Mouse (Mus musculus) midbrain, embryonic 11.5 days (tissue): ENCODE results near the gene Zbtb49. TPM values are rescaled to one million over a fixed set of nuclear protein-coding genes. Genes with fewer than 3 reads are reported as not detected.

ENCODE experiments used
- ATAC-seq: fragments of 200-750 bp; cut with Nextera tagmentation; 2 replicates; pipeline ENCODE4 v1.8.0; 2017; ENCODE audit warnings: moderate TSS enrichment, moderate library complexity; ENCODE audit not compliant: low FRiP score
- DNase-seq: peaks from one replicate; pipeline ENCODE4 v3.0.0; 2015; ENCODE audit warnings: low spot score; ENCODE audit errors: missing footprints
- H3K27ac ChIP-seq: fragments of 300-500 bp; sonication (generic); 2 replicates; pipeline ENCODE4 v1.5.1; 2014; ENCODE audit warnings: low read depth, low read length
- H3K27me3 ChIP-seq: fragments of 300-500 bp; sonication (generic); 2 replicates; pipeline ENCODE4 v1.6.1; 2014; ENCODE audit warnings: mild to moderate bottlenecking, low read length, moderate library complexity, mixed read lengths; ENCODE audit not compliant: control insufficient read depth, insufficient read depth
- H3K36me3 ChIP-seq: fragments of 300-500 bp; sonication (generic); 2 replicates; pipeline ENCODE4 v1.6.1; 2014; ENCODE audit warnings: mild to moderate bottlenecking, low read length, moderate library complexity, mixed read lengths; ENCODE audit not compliant: control insufficient read depth, insufficient read depth
- H3K4me1 ChIP-seq: fragments of 300-500 bp; sonication (generic); 2 replicates; pipeline ENCODE4 v1.6.1; 2014; ENCODE audit warnings: low read length; ENCODE audit not compliant: control insufficient read depth, insufficient read depth
- H3K4me2 ChIP-seq: fragments of 300-500 bp; sonication (generic); 2 replicates; pipeline ENCODE4 v1.6.1; 2014; ENCODE audit warnings: mild to moderate bottlenecking, moderate library complexity
- H3K4me3 ChIP-seq: fragments of 300-500 bp; sonication (generic); 2 replicates; pipeline ENCODE4 v1.5.1; 2014; ENCODE audit warnings: low read depth, low read length
- H3K9ac ChIP-seq: fragments of 300-500 bp; sonication (generic); 2 replicates; pipeline ENCODE4 v1.6.1; 2014; ENCODE audit warnings: low read length
- H3K9me3 ChIP-seq: fragments of 300-500 bp; sonication (generic); 2 replicates; pipeline ENCODE4 v1.6.1; 2016; ENCODE audit warnings: low read length; ENCODE audit not compliant: control insufficient read depth
- WGBS: fragments of 180-500 bp; shearing (Covaris S2); extraction: QIAGEN DNeasy Blood & Tissue Kit; methylation state at CpG from one replicate; pipeline ENCODE4 v1.1.7; 2014; 5-methylcytosine and 5-hydroxymethylcytosine counted together
- polyA plus RNA-seq: library from polyadenylated mRNA; unstranded; fragments of >200 nt; fragmentation: Nextera tagmentation; extraction: Ambion mirVana; gene quantifications from 2 replicates; pipeline ENCODE4 v1.2.1, GENCODE M21; 2014

Gene Zbtb49
- polyA plus RNA-seq, 1 experiment from 2014 or later, result 17.8 TPM

DNA sequence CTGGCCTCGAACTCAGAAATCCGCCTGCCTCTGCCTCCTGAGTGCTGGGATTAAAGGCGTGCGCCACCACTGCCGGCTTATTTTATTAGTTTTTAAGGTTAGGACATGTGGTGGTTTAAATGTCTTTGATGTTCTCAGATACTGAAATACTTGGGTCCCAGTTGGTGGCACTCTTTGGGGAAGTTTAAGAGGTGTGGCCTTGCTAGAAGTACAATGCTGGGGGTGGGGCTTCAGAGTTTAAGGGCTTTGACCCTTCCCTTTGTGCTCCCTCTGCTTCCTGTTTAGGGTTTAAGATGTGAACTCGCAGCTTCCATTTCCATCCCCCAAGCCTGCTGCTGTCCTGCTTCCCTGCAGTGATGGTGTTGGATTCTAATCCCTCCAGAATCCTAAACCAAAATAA is 21.7 kb upstream of the Zbtb49 start:
- Histone ChIP-seq H3K27me3 (peaks cover 9% of the 10 kb centered on the region), H3K9me3 (no peaks in the 10 kb centered on the region), H3K4me2 (no peak overlapping the region), H3K9ac (no peak overlapping the region), H3K27ac (no peak overlapping the region), H3K36me3 (no peaks in the 10 kb centered on the region), H3K4me1 (peaks cover 4% of the 10 kb centered on the region), H3K4me3 (no peak overlapping the region)
- ATAC-seq (no peak), DNase-seq (no peak)
- WGBS, result 77% methylated on average over 6 of the region's 6 CpGs

DNA sequence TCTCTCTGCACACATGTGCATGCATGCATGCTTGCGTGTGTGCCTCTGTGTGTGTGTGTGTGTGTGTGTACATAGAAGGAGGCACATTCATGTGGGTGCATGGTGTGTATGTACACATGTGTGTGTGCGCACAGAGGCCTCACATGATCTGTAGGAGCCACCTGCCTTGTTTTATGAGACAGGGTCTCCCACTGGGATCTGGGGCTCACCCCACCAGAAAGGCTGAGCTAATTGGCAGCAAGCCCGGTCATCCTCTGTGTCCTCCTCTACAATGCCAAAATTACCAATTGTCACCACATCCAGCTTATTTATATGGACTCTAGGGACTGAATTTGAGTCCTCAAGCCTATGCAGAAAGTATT is 21.2 kb upstream of the Zbtb49 start:
- Histone ChIP-seq H3K27me3 (peaks cover 9% of the 10 kb centered on the region), H3K4me3 (no peak overlapping the region), H3K9ac (no peak overlapping the region), H3K36me3 (no peaks in the 10 kb centered on the region), H3K9me3 (no peaks in the 10 kb centered on the region), H3K4me2 (no peak overlapping the region), H3K4me1 (peaks cover 4% of the 10 kb centered on the region), H3K27ac (no peak overlapping the region)
- ATAC-seq (no peak; the same call in 1 of the 2 replicates), DNase-seq (no peak)
- WGBS, result 80% methylated on average over 3 of the region's 3 CpGs

DNA sequence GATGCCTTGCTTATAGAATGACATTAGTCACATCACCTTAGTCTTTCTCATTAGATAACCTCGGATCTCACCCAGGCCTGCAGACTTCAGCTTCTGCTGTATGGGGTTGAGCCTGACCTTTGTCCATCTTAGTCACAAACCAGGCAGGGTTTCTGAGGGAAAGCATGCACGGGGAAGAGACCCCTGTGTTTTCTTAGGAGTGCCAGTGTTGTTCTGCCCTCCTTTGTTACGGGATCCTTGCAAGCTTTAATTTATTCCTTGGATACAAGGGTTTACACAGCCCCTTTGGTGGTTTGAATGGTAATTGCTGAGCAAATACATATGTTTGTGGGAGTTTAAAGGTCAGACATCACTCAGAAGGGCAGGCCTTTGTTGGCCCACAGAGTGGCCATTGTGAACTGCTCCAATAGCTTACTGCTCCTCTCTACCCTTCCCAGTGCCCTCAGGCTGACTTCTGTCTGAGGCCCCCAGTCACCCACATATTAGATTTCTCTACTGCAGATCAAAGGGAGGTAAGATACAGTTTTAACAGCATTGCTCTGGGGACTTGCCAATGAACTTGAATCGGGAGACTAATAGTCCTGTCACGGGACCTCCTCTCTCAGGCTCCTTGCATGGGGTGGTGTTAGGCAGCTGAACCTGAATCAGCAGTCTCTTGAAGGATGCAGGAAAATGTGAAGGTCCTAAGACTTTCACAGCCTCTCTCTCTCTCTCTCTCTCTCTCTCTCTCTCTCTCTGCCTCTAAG is 20.6 kb upstream of the Zbtb49 start:
- peaks cover 7% of the 10 kb centered on the region for H3K27me3 ChIP-seq
- DNase-seq (peak; percentile 87), ATAC-seq (peak; percentile 86)
- H3K36me3 ChIP-seq, result no peaks in the 10 kb centered on the region; the same call in 1 of the 2 replicates
- no peak overlapping the region for H3K4me2 ChIP-seq
- no peak overlapping the region for H3K4me3 ChIP-seq
- H3K27ac ChIP-seq, result no peak overlapping the region
- H3K4me1 ChIP-seq, result peaks cover 4% of the 10 kb centered on the region
- WGBS, result 43% methylated on average over 5 of the region's 5 CpGs
- H3K9me3 ChIP-seq, result no peaks in the 10 kb centered on the region
- no peak overlapping the region for H3K9ac ChIP-seq

DNA sequence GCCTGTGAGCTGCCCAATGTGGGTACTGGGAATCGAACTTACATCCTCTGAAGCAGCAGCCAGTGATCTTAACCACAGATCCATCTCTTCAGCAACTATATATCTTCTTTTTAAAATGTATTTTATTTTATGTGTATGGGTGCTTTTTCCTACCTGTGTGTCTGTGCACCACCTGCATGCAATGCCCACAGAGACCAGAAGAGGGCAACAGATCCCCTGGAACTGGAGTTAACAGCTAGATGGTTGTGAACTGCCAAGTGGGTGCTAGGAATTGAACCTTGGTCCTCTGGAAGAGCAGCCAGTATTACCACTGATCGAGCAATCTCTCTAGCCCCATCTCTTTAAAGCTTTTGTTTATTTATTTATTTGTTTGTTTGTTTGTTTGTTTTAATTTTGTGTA is 16.4 kb upstream of the Zbtb49 start:
- whole genome bisulfite sequencing, result 86% methylated on average over 2 of the region's 2 CpGs
- no peak overlapping the region for H3K4me2 ChIP-seq
- peaks cover 4% of the 10 kb centered on the region for H3K4me1 ChIP-seq
- no peaks in the 10 kb centered on the region; the same call in 1 of the 2 replicates for H3K36me3 ChIP-seq
- H3K27ac ChIP-seq, result no peak overlapping the region
- H3K4me3 ChIP-seq, result no peak overlapping the region
- ATAC-seq, result no peak
- DNase-seq, result no peak
- H3K9me3 ChIP-seq, result no peaks in the 10 kb centered on the region
- H3K27me3 ChIP-seq, result peaks cover 7% of the 10 kb centered on the region
- no peak overlapping the region for H3K9ac ChIP-seq

DNA sequence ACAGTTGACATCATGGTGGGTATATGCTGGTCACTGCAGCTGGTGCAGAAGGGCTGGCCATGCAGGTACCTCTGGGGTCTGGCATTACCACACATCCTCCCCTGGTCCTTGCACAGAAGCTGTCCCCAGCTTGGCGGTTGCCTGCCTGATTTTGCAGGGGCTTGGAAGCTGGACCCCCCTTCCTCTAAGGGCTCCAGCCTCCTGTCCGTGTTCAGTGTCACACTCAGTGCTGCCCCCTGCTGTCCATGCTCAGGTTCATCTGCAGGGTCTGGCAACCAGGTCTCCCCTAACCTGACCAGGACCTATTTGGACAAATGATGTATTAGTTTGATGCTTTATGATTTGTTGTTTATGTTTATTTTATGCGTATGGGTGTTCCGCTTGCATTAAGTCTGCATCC is 15.2 kb upstream of the Zbtb49 start:
- no peaks in the 10 kb centered on the region for H3K4me1 ChIP-seq
- H3K27ac ChIP-seq, result no peak overlapping the region
- WGBS, result 68% methylated on average over 4 of the region's 4 CpGs
- H3K4me2 ChIP-seq, result no peak overlapping the region
- H3K27me3 ChIP-seq, result peaks cover 7% of the 10 kb centered on the region
- H3K9ac ChIP-seq, result no peak overlapping the region
- no peaks in the 10 kb centered on the region for H3K9me3 ChIP-seq
- DNase-seq (peak; percentile 91), ATAC-seq (peak; percentile 62; the same call in 1 of the 2 replicates)
- H3K36me3 ChIP-seq, result peaks cover 3% of the 10 kb centered on the region; the same call in 1 of the 2 replicates
- no peak overlapping the region for H3K4me3 ChIP-seq

DNA sequence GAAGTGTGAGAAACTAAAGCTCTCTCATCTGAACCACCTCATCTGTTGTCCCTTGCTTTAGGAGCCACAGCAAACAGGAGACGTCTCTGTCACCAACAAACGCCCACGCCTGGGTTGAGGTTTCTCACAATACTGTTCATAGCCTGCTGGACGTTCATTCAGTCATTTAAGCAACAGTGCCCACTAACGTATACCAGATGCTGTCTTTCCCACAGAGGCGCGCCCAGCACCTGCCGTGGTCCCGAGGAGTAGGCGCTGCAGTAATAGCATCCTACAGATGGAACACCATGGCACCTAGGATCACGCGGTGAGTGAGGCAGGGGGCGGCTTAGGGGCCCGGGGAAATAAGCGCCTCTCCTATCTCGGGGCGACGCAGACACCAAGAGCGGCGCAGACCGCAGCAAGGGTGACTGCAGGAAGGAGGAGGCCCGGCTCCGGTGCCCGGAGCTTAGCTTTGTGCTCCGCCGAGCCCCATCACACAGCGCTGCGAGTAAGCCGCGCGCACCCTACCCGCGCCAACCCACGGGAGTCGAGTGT is 418 bp downstream of the Zbtb49 start:
- Histone ChIP-seq H3K36me3 (0 out of 2 replicates have a peak, but pooled peaks cover 11% of the 10 kb centered on the region), H3K4me1 (peaks cover 13% of the 10 kb centered on the region), H3K9me3 (no peaks in the 10 kb centered on the region), H3K4me3 (peak overlapping the region; percentile 77), H3K27me3 (no peaks in the 10 kb centered on the region), H3K4me2 (peak overlapping the region; percentile 71), H3K27ac (no peak overlapping the region), H3K9ac (peak overlapping the region; percentile 87)
- DNase-seq, result no peak
- no peak; the same call in 1 of the 2 replicates for ATAC-seq
- WGBS, result 2% methylated on average over 33 of the region's 35 CpGs

DNA sequence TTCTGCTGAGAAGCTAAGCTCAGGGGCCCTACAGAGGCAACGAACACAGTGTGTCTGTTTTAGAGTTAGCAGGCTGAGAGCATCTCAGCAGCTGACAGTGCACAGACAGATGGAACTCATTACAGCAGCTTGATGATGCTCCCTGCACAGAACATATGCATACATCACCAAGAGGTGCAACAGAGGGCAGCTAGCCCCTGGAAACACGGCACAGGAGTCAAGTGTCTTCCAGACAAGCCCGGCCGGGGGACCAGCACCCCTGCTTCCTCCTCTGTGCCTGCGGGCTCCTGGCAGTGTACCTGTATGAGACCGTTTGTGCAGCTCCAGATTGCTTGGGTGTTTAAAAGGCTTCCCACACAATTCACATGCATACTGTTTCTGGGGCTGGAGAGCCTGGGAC is 7.2 kb downstream of the Zbtb49 start:
- DNase-seq, result no peak
- Histone ChIP-seq H3K27ac (no peak overlapping the region), H3K27me3 (no peaks in the 10 kb centered on the region), H3K4me2 (no peak overlapping the region), H3K36me3 (peaks cover 16% of the 10 kb centered on the region; the same call in 1 of the 2 replicates), H3K9ac (no peak overlapping the region), H3K4me1 (no peaks in the 10 kb centered on the region), H3K9me3 (no peaks in the 10 kb centered on the region), H3K4me3 (no peak overlapping the region)
- ATAC-seq, result no peak
- WGBS, result 83% methylated on average over 6 of the region's 6 CpGs

DNA sequence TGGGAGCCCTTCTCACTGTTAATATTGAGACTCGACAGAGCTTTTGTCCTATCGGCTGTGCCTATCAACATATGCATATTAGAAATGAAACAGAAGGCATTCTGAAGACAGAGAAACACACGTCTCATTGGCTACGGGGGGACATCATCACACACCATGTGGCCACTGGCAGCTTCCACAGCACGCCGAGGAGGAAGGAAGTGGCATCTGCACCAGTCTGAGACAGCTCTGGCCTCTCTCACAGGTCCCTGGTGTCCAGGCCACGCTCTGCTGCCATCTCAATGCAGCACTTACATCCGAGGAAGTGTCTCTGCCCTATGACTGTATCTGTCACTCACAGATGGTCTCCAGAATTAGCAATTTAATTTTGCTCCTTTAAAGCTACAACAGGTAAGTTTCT is 8.6 kb downstream of the Zbtb49 start:
- Histone ChIP-seq H3K4me2 (no peak overlapping the region), H3K36me3 (peaks cover 16% of the 10 kb centered on the region; the same call in 1 of the 2 replicates), H3K4me1 (no peaks in the 10 kb centered on the region), H3K4me3 (no peak overlapping the region), H3K9me3 (no peaks in the 10 kb centered on the region), H3K27me3 (no peaks in the 10 kb centered on the region), H3K9ac (no peak overlapping the region), H3K27ac (no peak overlapping the region)
- ATAC-seq (no peak), DNase-seq (no peak)
- 92% methylated on average over 8 of the region's 8 CpGs for WGBS

DNA sequence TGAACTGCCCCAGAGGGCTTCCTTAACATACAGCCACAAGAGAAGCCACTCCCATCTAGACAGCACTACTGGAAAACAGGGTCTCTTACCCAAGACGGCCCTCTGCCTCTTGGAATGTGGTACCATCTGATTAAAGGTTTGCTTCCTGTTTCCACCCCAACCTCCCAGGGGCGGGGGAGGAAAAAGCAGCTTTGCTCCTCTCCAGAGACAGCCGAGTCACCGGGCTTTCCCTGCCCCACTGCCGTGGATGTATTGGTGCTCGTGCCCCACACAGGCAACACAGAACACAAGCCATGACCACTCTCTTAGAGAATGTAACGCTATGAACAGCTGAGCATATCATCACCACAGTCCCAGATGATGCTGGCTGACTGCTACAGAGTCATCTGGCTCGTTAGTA is 11.3 kb downstream of the Zbtb49 start:
- peaks cover 15% of the 10 kb centered on the region for H3K36me3 ChIP-seq
- no peaks in the 10 kb centered on the region for H3K4me1 ChIP-seq
- H3K4me2 ChIP-seq, result no peak overlapping the region
- no peak overlapping the region for H3K4me3 ChIP-seq
- no peak overlapping the region for H3K9ac ChIP-seq
- no peak overlapping the region for H3K27ac ChIP-seq
- ATAC-seq (no peak), DNase-seq (no peak)
- WGBS, result 82% methylated on average over 8 of the region's 8 CpGs
- no peaks in the 10 kb centered on the region for H3K27me3 ChIP-seq
- no peaks in the 10 kb centered on the region for H3K9me3 ChIP-seq
